Mouse (Mus musculus) layer of hippocampus, adult 6 months (tissue): ENCODE data around the gene Gm17093. TPM values are rescaled to one million over a fixed set of nuclear protein-coding genes. Genes with fewer than 3 reads are reported as not detected.

Source experiments
- long read RNA-seq, 2 experiments: library from polyadenylated mRNA; unstranded; transcript quantifications; one replicate each; pipeline ENCODE4 v2.0.0; 2019 to 2020
- polyA plus RNA-seq: library from polyadenylated mRNA; unstranded; fragments of <200 nt; fragmentation: Nextera tagmentation; gene quantifications from 2 replicates; pipeline ENCODE4 v1.2.3, GENCODE M21; 2021

Gm17093 gene
- polyA plus RNA-seq = not detected in 2 replicates
- long read RNA-seq, experiment 1 = 0 reads
- long read RNA-seq, experiment 2 = 0 reads

GRCm38 (mm10) chr14:44517976-44518375, at the start of gene Gm17093:
Gm17093 (plus strand) TSS chr14:44518276.

DNA sequence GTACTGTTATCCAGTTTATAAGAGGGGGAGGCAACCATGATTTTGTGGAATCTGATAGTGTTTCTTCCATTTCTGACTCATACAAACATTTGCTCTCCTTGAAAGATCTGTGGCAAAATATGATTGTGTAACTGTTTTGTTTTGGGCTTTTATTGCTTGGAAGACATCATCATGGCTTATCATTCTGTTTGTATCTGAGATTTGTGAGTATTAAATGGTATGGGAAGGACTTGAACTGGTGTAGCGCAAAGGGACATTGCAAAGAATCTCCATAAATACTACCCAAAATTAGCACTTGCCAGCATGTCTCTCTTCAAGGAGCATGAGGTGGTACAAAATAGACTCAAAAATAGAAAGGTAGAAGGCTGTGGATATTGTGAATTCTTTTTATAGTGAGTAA, 25.9 kb upstream of the Gm17093 start, which contains the start of gene BC061237:
Gene BC061237 (plus strand): TSS at position 301 of the 400 bp plus-strand sequence.

Other genes with a start within 250 kb of the Gm17093 start
- gene Gm8220, start 232.7 kb upstream of the Gm17093 start, polyA plus RNA-seq = not detected in 2 replicates
- not detected in 2 replicates for gene Gm5930, start 179.7 kb upstream of the Gm17093 start, polyA plus RNA-seq
- gene Gm8229, start 152.9 kb upstream of the Gm17093 start, polyA plus RNA-seq = not detected in 2 replicates
- gene Gm3371, start 107.6 kb upstream of the Gm17093 start, polyA plus RNA-seq = not detected in 2 replicates
- not detected in 2 replicates for gene Gm8232, start 84.6 kb upstream of the Gm17093 start, polyA plus RNA-seq
- gene BC061237, start 25.8 kb upstream of the Gm17093 start, polyA plus RNA-seq = not detected in 2 replicates
- gene Gm8247, start 64.9 kb downstream of the Gm17093 start, polyA plus RNA-seq = not detected in 2 replicates
- not detected in 2 replicates for gene Gm5624, start 109.7 kb downstream of the Gm17093 start, polyA plus RNA-seq
- not detected in 2 replicates for gene Gm8257, start 188.2 kb downstream of the Gm17093 start, polyA plus RNA-seq
- not detected in 2 replicates for gene Gm8267, start 232.1 kb downstream of the Gm17093 start, polyA plus RNA-seq